ENCODE assay signal across 8 mouse cellular contexts in the genomic region with DNA sequence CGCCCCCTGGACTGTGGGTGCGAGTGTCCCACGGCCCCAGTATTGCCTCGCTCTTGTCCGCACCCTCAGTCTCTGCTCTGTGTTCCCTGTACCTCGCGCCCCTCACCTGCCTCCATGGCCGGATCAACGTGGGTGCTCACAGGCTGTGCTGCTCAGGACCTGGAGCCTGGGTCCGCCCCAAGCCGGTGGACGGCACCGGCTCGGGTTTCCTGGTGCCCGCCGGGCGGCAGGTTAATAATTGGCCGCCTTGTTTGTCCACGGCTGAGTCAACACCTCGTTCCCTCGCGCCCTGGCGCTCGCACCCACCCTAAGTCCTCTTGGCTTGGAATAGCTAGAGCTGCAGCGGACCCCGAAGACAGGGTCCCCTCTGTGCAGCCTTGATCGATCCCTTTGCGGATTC. TPM values are rescaled to one million over a fixed set of nuclear protein-coding genes. Genes with fewer than 3 reads are reported as not detected.
DNase-seq lines count a peak whose midpoint lies in the region; ATAC-seq and TF ChIP-seq lines count a peak whose summit lies in the region.

A gene (minus strand): TSS at position 189 of the 400 bp plus-strand sequence.

- TF ChIP-seq CTCF in gastrocnemius, adult 2 months (IDR thresholded peaks at IDR 0.05): no peak

- H3K27me3 ChIP-seq in kidney, embryonic 15.5 days: peaks cover 61% of the 10 kb centered on the region
- H3K27me3 ChIP-seq in lung, embryonic 16.5 days (ENCODE audit: control insufficient read depth, insufficient read depth, low read depth, low read length): peaks cover 36% of the 10 kb centered on the region

- H3K4me3 ChIP-seq in kidney, embryonic 15.5 days (replicated peaks): peak within 1 kb of the TSS; percentile 36
- H3K4me3 ChIP-seq in lung, embryonic 16.5 days (ENCODE audit: low read length): peak within 1 kb of the TSS; percentile 36
- no peak within 1 kb of the TSS for H3K4me3 ChIP-seq in gastrocnemius, adult 2 months

- peak within 1 kb of the TSS; percentile 68 for H3K4me2 ChIP-seq in kidney, embryonic 15.5 days
- H3K4me2 ChIP-seq in lung, embryonic 16.5 days (ENCODE audit: low read depth, low read length): peak within 1 kb of the TSS; percentile 57

- peak; percentile 90 for ATAC-seq in kidney, embryonic 15.5 days (replicated peaks; ENCODE audit: low FRiP score)
- peak; percentile 79 for ATAC-seq in lung, embryonic 16.5 days (ENCODE audit: low read depth)
- ATAC-seq in megakaryocyte progenitor cell, adult 5-6 weeks (replicated peaks; ENCODE audit: poor library complexity): no peak
- ATAC-seq in CD4-positive, CD25-positive, alpha-beta regulatory T cell, adult 4 months: no peak

- no peaks in the 10 kb centered on the region for H3K36me3 ChIP-seq in kidney, embryonic 15.5 days
- no peaks in the 10 kb centered on the region for H3K36me3 ChIP-seq in lung, embryonic 16.5 days (ENCODE audit: control insufficient read depth, insufficient read depth, low read length)

- WGBS in kidney, embryonic 15.5 days: 5% methylated on average over 28 of the region's 28 CpGs
- WGBS in lung, embryonic 16.5 days: 7% methylated on average over 28 of the region's 28 CpGs

- peaks cover 26% of the 10 kb centered on the region for H3K4me1 ChIP-seq in kidney, embryonic 15.5 days
- H3K4me1 ChIP-seq in lung, embryonic 16.5 days (replicated peaks; ENCODE audit: control insufficient read depth, insufficient read depth, low read length): no peaks in the 10 kb centered on the region; the same call in 1 of the 2 replicates

- H3K27ac ChIP-seq in kidney, embryonic 15.5 days: peak within 1 kb of the TSS; percentile 76
- 0 out of 2 replicates have a peak within 1 kb of the TSS, but pooled peaks have one; percentile 5 for H3K27ac ChIP-seq in lung, embryonic 16.5 days (ENCODE audit: low read length)
- no peak within 1 kb of the TSS for H3K27ac ChIP-seq in gastrocnemius, adult 2 months

- intact Hi-C loops in gastrocnemius, adult 2 months (cut with DNase I): no loop called here

- DNase-seq in urinary bladder, postnatal 14 days (ENCODE audit: low spot score): peak; percentile 53
- no peak for DNase-seq in urinary bladder, postnatal 4 days (ENCODE audit: low spot score in 2 of 2)
- DNase-seq in gastrocnemius, adult 2 months: no peak
- DNase-seq in adrenal gland, adult 2 months: no peak

- H3K9me3 ChIP-seq in kidney, embryonic 15.5 days (replicated peaks): no peaks in the 10 kb centered on the region
- no peaks in the 10 kb centered on the region for H3K9me3 ChIP-seq in lung, embryonic 16.5 days (ENCODE audit: control insufficient read depth, low read length)

- peak within 1 kb of the TSS; percentile 33 for H3K9ac ChIP-seq in kidney, embryonic 15.5 days
- H3K9ac ChIP-seq in lung, embryonic 16.5 days (ENCODE audit: low read length): peak within 1 kb of the TSS; percentile 33

RNA-seq across cellular contexts. Expression of the gene that starts here (rescaled TPM):
- polyA plus RNA-seq in kidney, embryonic 15.5 days (2015; fragmentation: Nextera tagmentation; extraction: Ambion mirVana): 1.8 and 2.0 TPM in 2 replicates
- polyA plus RNA-seq in lung, embryonic 16.5 days (2015; fragmentation: Nextera tagmentation; extraction: Ambion mirVana): 0.45 and 1.9 TPM in 2 replicates
- not detected for total RNA-seq in gastrocnemius, adult 2 months (2021)
- total RNA-seq in adrenal gland, adult 2 months (2021): not detected
- polyA plus RNA-seq in adrenal gland, adult 2 months (2012; rRNA removed): 0.16 TPM in 1 of 2 replicates, not detected in the other
- total RNA-seq in megakaryocyte progenitor cell, adult 5-6 weeks (2015): not detected in 2 replicates
- not detected in 2 replicates for total RNA-seq in megakaryocyte progenitor cell, adult 5-6 weeks (2017)
- polyA plus RNA-seq in CD4-positive, CD25-positive, alpha-beta regulatory T cell, adult 4 months (2017; shearing (Covaris generic)): under 1 TPM in 1 of 2 experiments, not detected in 1; 0.30 TPM

Comparison
In these comparisons a context has a peak if more than half of its experiments do, and no peak if none do; other contexts are left out.
1. ATAC-seq: peak in kidney, embryonic 15.5 days (single experiment) and lung, embryonic 16.5 days (single experiment); none in megakaryocyte progenitor cell, adult 5-6 weeks (single experiment) and CD4-positive, CD25-positive, alpha-beta regulatory T cell, adult 4 months (single experiment).